Mouse (Mus musculus): ENCODE data around the gene Per1. TPM values are rescaled to one million over a fixed set of nuclear protein-coding genes. Genes with fewer than 3 reads are reported as not detected.
A peak's percentile ranks its signal among the peaks of the same experiment; 100 is the strongest.

Per1 gene
- polyA plus RNA-seq, 1 experiment from 2014 or later, result 15.4 TPM

- Histone ChIP-seq H3K4me1 (peaks cover 23% of the 10 kb centered on the region), H3K36me3 (no peaks in the 10 kb centered on the region), H3K27me3 (replicated peaks) (no peaks in the 10 kb centered on the region), H3K9ac (no peak overlapping the region), H3K4me3 (replicated peaks) (no peak overlapping the region), H3K9me3 (no peaks in the 10 kb centered on the region), H3K27ac (no peak overlapping the region), H3K4me2 (no peak overlapping the region)
- WGBS, result 49% methylated on average over 9 of the region's 9 CpGs
- no peak for ATAC-seq (ENCODE audit: insufficient read depth, low FRiP score, low read depth)
Observed at GRCm38 (mm10) chr11:69075764-69076479, 19.1 kb upstream of the Per1 start.

- Histone ChIP-seq H3K4me1 (peaks cover 18% of the 10 kb centered on the region; the same call in 1 of the 2 replicates), H3K4me3 (replicated peaks) (no peak overlapping the region), H3K27ac (no peak overlapping the region), H3K9me3 (no peaks in the 10 kb centered on the region), H3K9ac (no peak overlapping the region), H3K4me2 (no peak overlapping the region), H3K27me3 (replicated peaks) (no peaks in the 10 kb centered on the region), H3K36me3 (no peaks in the 10 kb centered on the region)
- ATAC-seq (ENCODE audit: insufficient read depth, low FRiP score, low read depth), result no peak
- 63% methylated on average over 5 of the region's 5 CpGs for WGBS
Observed at GRCm38 (mm10) chr11:69076572-69076971, 18.4 kb upstream of the Per1 start.

DNA sequence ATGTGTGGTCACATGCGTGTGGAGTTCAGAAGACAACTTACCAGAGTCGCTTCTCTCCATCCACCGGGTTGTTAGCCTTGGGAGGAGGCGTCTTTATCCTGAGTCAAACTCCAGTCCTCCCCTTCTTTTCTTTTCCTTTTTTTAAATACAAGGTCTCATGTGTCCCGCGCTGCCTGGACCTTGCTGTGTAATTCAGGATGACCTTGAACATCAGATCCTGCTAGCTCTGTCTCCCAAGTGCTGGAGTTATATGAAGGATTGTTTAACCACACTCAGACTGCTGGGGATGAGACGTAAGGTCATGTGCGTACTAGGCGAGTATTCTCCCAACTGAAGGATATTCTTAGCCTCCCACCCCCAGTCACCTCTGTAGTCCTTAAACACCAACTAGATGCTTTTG lies 17.7 kb upstream of the Per1 start:
- WGBS, result 78% methylated on average over 9 of the region's 9 CpGs
- Histone ChIP-seq H3K9ac (no peak overlapping the region), H3K4me2 (no peak overlapping the region), H3K9me3 (no peaks in the 10 kb centered on the region), H3K27me3 (replicated peaks) (no peaks in the 10 kb centered on the region), H3K36me3 (no peaks in the 10 kb centered on the region), H3K4me3 (replicated peaks) (no peak overlapping the region), H3K27ac (no peak overlapping the region), H3K4me1 (peaks cover 10% of the 10 kb centered on the region; the same call in 1 of the 2 replicates)
- ATAC-seq (ENCODE audit: insufficient read depth, low FRiP score, low read depth), result no peak

GRCm38 (mm10) chr11:69078041-69078440 lies 17.0 kb upstream of the Per1 start:
- H3K4me2 ChIP-seq, result no peak overlapping the region
- no peaks in the 10 kb centered on the region for H3K27me3 ChIP-seq (replicated peaks)
- WGBS, result 71% methylated on average over 6 of the region's 6 CpGs
- no peak overlapping the region for H3K4me3 ChIP-seq (replicated peaks)
- ATAC-seq (ENCODE audit: insufficient read depth, low FRiP score, low read depth), result no peak
- H3K9me3 ChIP-seq, result no peaks in the 10 kb centered on the region
- H3K36me3 ChIP-seq, result no peaks in the 10 kb centered on the region
- H3K9ac ChIP-seq, result no peak overlapping the region
- peaks cover 7% of the 10 kb centered on the region; the same call in 1 of the 2 replicates for H3K4me1 ChIP-seq
- H3K27ac ChIP-seq, result no peak overlapping the region

GRCm38 (mm10) chr11:69078805-69079438 lies 16.1 kb upstream of the Per1 start:
- Histone ChIP-seq H3K9me3 (no peaks in the 10 kb centered on the region), H3K9ac (no peak overlapping the region), H3K4me3 (replicated peaks) (no peak overlapping the region), H3K27me3 (replicated peaks) (no peaks in the 10 kb centered on the region), H3K27ac (no peak overlapping the region; the same call in 1 of the 2 replicates), H3K4me1 (peaks cover 3% of the 10 kb centered on the region; the same call in 1 of the 2 replicates), H3K36me3 (no peaks in the 10 kb centered on the region), H3K4me2 (no peak overlapping the region)
- WGBS, result 63% methylated on average over 5 of the region's 5 CpGs
- ATAC-seq (ENCODE audit: insufficient read depth, low FRiP score, low read depth), result no peak

GRCm38 (mm10) chr11:69080102-69080854 lies 14.7 kb upstream of the Per1 start:
- 77% methylated on average over 15 of the region's 15 CpGs for WGBS
- H3K4me1 ChIP-seq, result no peaks in the 10 kb centered on the region
- H3K27ac ChIP-seq, result no peak overlapping the region
- no peak overlapping the region for H3K4me2 ChIP-seq
- no peak overlapping the region for H3K4me3 ChIP-seq (replicated peaks)
- H3K27me3 ChIP-seq (replicated peaks), result no peaks in the 10 kb centered on the region
- no peak overlapping the region for H3K9ac ChIP-seq
- H3K9me3 ChIP-seq, result no peaks in the 10 kb centered on the region
- no peaks in the 10 kb centered on the region for H3K36me3 ChIP-seq
- ATAC-seq (ENCODE audit: insufficient read depth, low FRiP score, low read depth), result no peak

GRCm38 (mm10) chr11:69080855-69081222 lies 14.2 kb upstream of the Per1 start:
- H3K9me3 ChIP-seq, result no peaks in the 10 kb centered on the region
- H3K27me3 ChIP-seq (replicated peaks), result no peaks in the 10 kb centered on the region
- no peak overlapping the region for H3K4me3 ChIP-seq (replicated peaks)
- H3K36me3 ChIP-seq, result no peaks in the 10 kb centered on the region
- H3K4me2 ChIP-seq, result no peak overlapping the region
- WGBS, result 88% methylated on average over 8 of the region's 8 CpGs
- no peak overlapping the region for H3K27ac ChIP-seq
- no peak for ATAC-seq (ENCODE audit: insufficient read depth, low FRiP score, low read depth)
- no peaks in the 10 kb centered on the region for H3K4me1 ChIP-seq
- no peak overlapping the region for H3K9ac ChIP-seq

- no peak overlapping the region for H3K4me2 ChIP-seq
- H3K36me3 ChIP-seq, result no peaks in the 10 kb centered on the region
- H3K9ac ChIP-seq, result no peak overlapping the region
- no peak overlapping the region for H3K27ac ChIP-seq
- H3K4me3 ChIP-seq (replicated peaks), result no peak overlapping the region
- no peak for ATAC-seq (ENCODE audit: insufficient read depth, low FRiP score, low read depth)
- 74% methylated on average over 7 of the region's 7 CpGs for WGBS
- H3K4me1 ChIP-seq, result no peaks in the 10 kb centered on the region
- H3K27me3 ChIP-seq (replicated peaks), result no peaks in the 10 kb centered on the region
- no peaks in the 10 kb centered on the region for H3K9me3 ChIP-seq
Observed at GRCm38 (mm10) chr11:69081613-69082012, 13.4 kb upstream of the Per1 start.

DNA sequence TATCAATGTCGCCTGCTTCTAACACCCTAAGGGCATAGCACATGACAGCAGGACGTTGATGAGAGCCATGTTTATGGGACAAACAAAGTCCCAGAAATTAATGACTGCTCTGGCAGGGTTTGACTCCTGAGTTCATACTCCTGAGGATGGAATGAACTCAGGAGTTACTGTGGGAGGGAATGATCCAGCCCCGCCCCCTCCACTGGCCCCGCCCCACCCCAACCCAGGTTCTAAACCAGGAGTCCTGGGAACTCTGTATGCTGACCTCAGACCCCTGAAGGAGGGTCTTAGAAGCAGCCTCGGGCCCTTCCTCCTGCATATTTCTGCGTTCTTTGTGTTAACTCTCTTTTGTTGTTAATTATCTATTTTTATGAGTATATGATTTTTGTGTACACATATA lies 9.4 kb upstream of the Per1 start:
- Histone ChIP-seq H3K4me2 (no peak overlapping the region), H3K27ac (no peak overlapping the region), H3K4me3 (replicated peaks) (no peak overlapping the region), H3K27me3 (replicated peaks) (no peaks in the 10 kb centered on the region), H3K9me3 (no peaks in the 10 kb centered on the region), H3K4me1 (peaks cover 21% of the 10 kb centered on the region), H3K36me3 (0 out of 2 replicates have a peak, but pooled peaks cover 2% of the 10 kb centered on the region), H3K9ac (no peak overlapping the region)
- ATAC-seq (ENCODE audit: insufficient read depth, low FRiP score, low read depth), result no peak
- 57% methylated on average over 6 of the region's 6 CpGs for WGBS

GRCm38 (mm10) chr11:69086390-69086789 lies 8.6 kb upstream of the Per1 start:
- Histone ChIP-seq H3K4me3 (replicated peaks) (no peak overlapping the region), H3K27me3 (replicated peaks) (no peaks in the 10 kb centered on the region), H3K27ac (peak overlapping the region; percentile 89), H3K4me2 (no peak overlapping the region), H3K36me3 (0 out of 2 replicates have a peak, but pooled peaks cover 5% of the 10 kb centered on the region), H3K4me1 (peaks cover 21% of the 10 kb centered on the region), H3K9me3 (no peaks in the 10 kb centered on the region), H3K9ac (no peak overlapping the region)
- ATAC-seq (ENCODE audit: insufficient read depth, low FRiP score, low read depth), result no peak
- WGBS, result 49% methylated on average over 6 of the region's 6 CpGs

DNA sequence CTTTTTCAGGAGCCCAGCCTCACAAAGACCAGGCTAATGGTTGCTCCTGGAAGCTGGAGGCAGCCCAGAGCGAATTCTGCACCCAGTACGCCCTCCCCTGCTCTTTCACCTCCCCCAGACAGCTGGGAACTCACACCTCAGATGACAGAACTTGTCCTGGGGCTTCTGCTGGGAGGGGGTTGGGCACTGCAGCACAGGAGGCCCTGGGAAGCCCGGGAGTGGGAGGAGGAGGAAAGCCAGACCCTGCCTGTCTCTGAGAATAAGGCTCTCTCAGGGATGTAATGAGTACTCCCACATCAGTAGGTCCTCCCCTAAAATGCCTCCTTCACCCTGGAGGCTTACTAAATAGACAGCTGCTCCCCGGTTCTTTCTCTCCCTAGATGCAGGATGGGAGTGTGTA lies 7.9 kb upstream of the Per1 start:
- Histone ChIP-seq H3K36me3 (0 out of 2 replicates have a peak, but pooled peaks cover 5% of the 10 kb centered on the region), H3K4me1 (peaks cover 21% of the 10 kb centered on the region), H3K4me3 (replicated peaks) (no peak overlapping the region), H3K27me3 (replicated peaks) (no peaks in the 10 kb centered on the region), H3K4me2 (no peak overlapping the region; the same call in 1 of the 2 replicates), H3K9me3 (no peaks in the 10 kb centered on the region), H3K27ac (peak overlapping the region; percentile 89), H3K9ac (no peak overlapping the region)
- peak; percentile 27 for ATAC-seq (ENCODE audit: insufficient read depth, low FRiP score, low read depth)
- 25% methylated on average over 4 of the region's 4 CpGs for WGBS

DNA sequence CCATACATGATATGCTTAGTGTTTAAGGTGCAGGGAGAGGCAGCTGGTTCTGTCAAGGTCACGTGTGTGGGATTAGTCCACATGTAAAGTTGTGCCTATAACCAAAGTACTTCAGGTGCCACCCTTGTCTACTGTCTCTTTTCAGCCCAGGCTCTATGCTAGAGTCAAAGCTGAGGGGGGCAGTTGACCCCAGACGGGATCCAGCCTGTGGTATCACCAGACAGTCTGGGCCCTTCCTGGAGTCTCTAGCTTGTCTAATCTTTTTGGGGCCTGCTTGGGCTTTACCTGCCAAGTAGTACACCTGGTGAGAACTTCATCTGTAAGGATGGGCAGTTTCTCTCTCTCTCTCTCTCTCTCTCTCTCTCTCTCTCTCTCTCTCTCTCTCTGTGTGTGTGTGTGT lies 7.4 kb upstream of the Per1 start:
- Histone ChIP-seq H3K4me2 (peak overlapping the region; percentile 91), H3K4me3 (replicated peaks) (peak overlapping the region; percentile 84; the same call in 1 of the 2 replicates), H3K9me3 (no peaks in the 10 kb centered on the region), H3K36me3 (0 out of 2 replicates have a peak, but pooled peaks cover 5% of the 10 kb centered on the region), H3K9ac (no peak overlapping the region), H3K27me3 (replicated peaks) (no peaks in the 10 kb centered on the region), H3K4me1 (peaks cover 21% of the 10 kb centered on the region), H3K27ac (peak overlapping the region; percentile 89)
- ATAC-seq (ENCODE audit: insufficient read depth, low FRiP score, low read depth), result no peak
- WGBS, result 59% methylated on average over 2 of the region's 2 CpGs
